Mouse (Mus musculus) CH12.LX (cell line): Measurements from ENCODE around the gene Fam71b. TPM values are rescaled to one million over a fixed set of nuclear protein-coding genes. Genes with fewer than 3 reads are reported as not detected.

Experiments
- DNase-seq: peaks from one replicate; pipeline ENCODE4 v3.0.0-alpha.2; 2013; ENCODE audit errors: extremely low read depth
- H3K27ac ChIP-seq: 2 replicates; pipeline ENCODE4 v1.5.1; 2012; ENCODE audit warnings: low read depth, mild to moderate bottlenecking, control low read depth, moderate library complexity; ENCODE audit not compliant: insufficient read depth
- H3K27me3 ChIP-seq: replicated peaks from 2 replicates; pipeline ENCODE3; 2012; ENCODE audit warnings: inconsistent platforms
- H3K36me3 ChIP-seq, 2 experiments: replicated peaks in 1 of 2; 2 replicates each; pipeline versions ENCODE3 to v1.6.1; 2012; ENCODE audit warnings: inconsistent platforms in 1 of 2, low read length in 1 of 2, mild to moderate bottlenecking in 1 of 2, mixed read lengths in 1 of 2, moderate library complexity in 1 of 2; ENCODE audit not compliant: control insufficient read depth in 1 of 2, insufficient read depth in 1 of 2
- H3K4me1 ChIP-seq, 2 experiments: 2 replicates each; pipeline ENCODE4 v1.6.1; 2012; ENCODE audit warnings: inconsistent platforms in 1 of 2, moderate library complexity in 1 of 2; ENCODE audit not compliant: insufficient read depth in 2 of 2, control insufficient read depth in 1 of 2
- H3K4me2 ChIP-seq: 2 replicates; pipeline ENCODE4 v1.6.1; 2012; ENCODE audit warnings: low read depth, mild to moderate bottlenecking, control low read depth; ENCODE audit not compliant: poor library complexity, insufficient read depth, severe bottlenecking
- H3K4me3 ChIP-seq, 3 experiments: fragments of 150-350 bp in 1 of 3; sonication (generic) in 1 of 3; replicated peaks in 1 of 3; 2 replicates each; pipeline versions ENCODE3 to v1.5.1; 2011 to 2012; ENCODE audit warnings: low read depth in 2 of 3, low read length in 2 of 3, mild to moderate bottlenecking in 2 of 3, moderate library complexity in 2 of 3, control low read depth in 1 of 3, improper control_type of control experiment in 1 of 3, inconsistent platforms in 1 of 3, mixed read lengths in 1 of 3; ENCODE audit not compliant: poor library complexity in 1 of 3
- H3K79me2 ChIP-seq: replicated peaks from 2 replicates; pipeline ENCODE4 v1.6.1; 2012; ENCODE audit warnings: mild to moderate bottlenecking, moderate library complexity; ENCODE audit not compliant: control insufficient read depth, poor library complexity, insufficient read depth, severe bottlenecking; ENCODE audit errors: extremely low read depth
- H3K9ac ChIP-seq: 2 replicates; pipeline ENCODE4 v1.6.1; 2012; ENCODE audit warnings: low read depth, mild to moderate bottlenecking, control low read depth, moderate library complexity; ENCODE audit not compliant: insufficient read depth
- H3K9me3 ChIP-seq: replicated peaks from 2 replicates; pipeline ENCODE3; 2012; ENCODE audit warnings: low read length, inconsistent platforms, mixed read lengths
- CHD1 ChIP-seq: IDR thresholded peaks from 2 replicates; pipeline ENCODE4 v1.6.1; 2012; ENCODE audit warnings: low read depth, low read length, improper control_type of control experiment, inconsistent platforms
- CTCF ChIP-seq, 2 experiments: IDR thresholded peaks in 1 of 2; conservative IDR thresholded peaks in 1 of 2; 2 replicates each; pipeline ENCODE4 v1.5.1; 2011 to 2012; ENCODE audit warnings: low read depth in 2 of 2, low read length in 2 of 2, improper control_type of control experiment in 1 of 2, inconsistent platforms in 1 of 2, mild to moderate bottlenecking in 1 of 2, moderate library complexity in 1 of 2
- E2F4 ChIP-seq: IDR thresholded peaks from 2 replicates; pipeline ENCODE4 v1.6.1; 2011; ENCODE audit warnings: low read depth, low read length, improper control_type of control experiment; ENCODE audit not compliant: insufficient replicate concordance
- ELF1 ChIP-seq: IDR thresholded peaks from 2 replicates; pipeline ENCODE4 v1.6.1; 2014; ENCODE audit warnings: low read depth, mild to moderate bottlenecking, inconsistent platforms, low read length, improper control_type of control experiment
- ETS1 ChIP-seq: conservative IDR thresholded peaks from 2 replicates; pipeline ENCODE4 v1.6.1; 2012; ENCODE audit warnings: low read depth, mild to moderate bottlenecking, inconsistent platforms, low read length, improper control_type of control experiment, moderate library complexity
- MAFK ChIP-seq: IDR thresholded peaks from 2 replicates; pipeline ENCODE4 v1.6.1; 2011; ENCODE audit warnings: low read length, improper control_type of control experiment; ENCODE audit not compliant: insufficient replicate concordance
- MAX ChIP-seq: IDR thresholded peaks from 2 replicates; pipeline ENCODE4 v1.6.1; 2011; ENCODE audit warnings: low read length, improper control_type of control experiment
- MEF2A ChIP-seq: IDR thresholded peaks from 2 replicates; pipeline ENCODE4 v1.6.1; 2014; ENCODE audit warnings: low read depth, mild to moderate bottlenecking, inconsistent platforms, low read length, improper control_type of control experiment, borderline replicate concordance
- NELFE ChIP-seq: IDR thresholded peaks from 2 replicates; pipeline ENCODE4 v1.6.1; 2011; ENCODE audit warnings: low read depth, low read length, improper control_type of control experiment
- PAX5 ChIP-seq: IDR thresholded peaks from 2 replicates; pipeline ENCODE4 v1.6.1; 2012; ENCODE audit warnings: low read length, inconsistent platforms, mixed read lengths
- POLR2A ChIP-seq: IDR thresholded peaks from 2 replicates; pipeline ENCODE4 v1.6.1; 2011; ENCODE audit warnings: low read depth, mild to moderate bottlenecking, improper control_type of control experiment, low read length
- POLR2AphosphoS2 ChIP-seq: IDR thresholded peaks from 2 replicates; pipeline ENCODE4 v1.6.1; 2011; ENCODE audit warnings: low read depth, low read length, improper control_type of control experiment
- SMC3 ChIP-seq: IDR thresholded peaks from 2 replicates; pipeline ENCODE4 v1.6.1; 2011; ENCODE audit warnings: low read depth, low read length, improper control_type of control experiment
- TCF12 ChIP-seq: IDR thresholded peaks from 2 replicates; pipeline ENCODE4 v1.6.1; 2014; ENCODE audit warnings: low read depth, mild to moderate bottlenecking, inconsistent platforms, low read length, improper control_type of control experiment
- UBTF ChIP-seq: IDR thresholded peaks from 2 replicates; pipeline ENCODE4 v1.6.1; 2012; ENCODE audit warnings: low read depth, mild to moderate bottlenecking, inconsistent platforms, low read length, improper control_type of control experiment, moderate library complexity
- USF1 ChIP-seq: IDR thresholded peaks from 2 replicates; pipeline ENCODE4 v1.6.1; 2014; ENCODE audit warnings: low read depth, mild to moderate bottlenecking, inconsistent platforms, low read length, improper control_type of control experiment
- ZC3H11A ChIP-seq: IDR thresholded peaks from 2 replicates; pipeline ENCODE4 v1.6.1; 2012; ENCODE audit warnings: low read depth, mild to moderate bottlenecking, inconsistent platforms, low read length, improper control_type of control experiment
- ZKSCAN1 ChIP-seq: IDR thresholded peaks from 2 replicates; pipeline ENCODE4 v1.6.1; 2012; ENCODE audit warnings: low read depth, inconsistent platforms, low read length, improper control_type of control experiment, borderline replicate concordance
- ZNF384 ChIP-seq: IDR thresholded peaks from 2 replicates; pipeline ENCODE4 v1.6.1; 2012; ENCODE audit warnings: low read depth, low read length, improper control_type of control experiment, inconsistent platforms
- dilution Hi-C: fragments of 300-500 bp; cut with MboI; formaldehyde crosslinking; loops from 2 replicates; pipeline ENCODE4 v1.14.3; 2020; ENCODE audit warnings: low sequenced_read_pairs; ENCODE audit not compliant: extremely low pct_unique_long_range_greater_than_20kb, extremely low pct_ligation_motif_present
- in situ Hi-C: fragments of 300-500 bp; cut with MboI; formaldehyde crosslinking; loops from 3 replicates; pipeline ENCODE4 v1.14.3; 2019; ENCODE audit warnings: low sequenced_read_pairs, low pct_ligation_motif_present, low pct_unique_long_range_greater_than_20kb, mixed read lengths
- polyA plus RNA-seq: library from polyadenylated mRNA; unstranded; fragments of >175 nt; gene quantifications from 2 replicates; pipeline ENCODE4 v1.2.1, GENCODE M21; 2012; ENCODE audit warnings: low read depth; ENCODE audit not compliant: insufficient read length
- total RNA-seq, 2 experiments: library from RNA; depleted of rRNA; stranded (reverse); fragments of 300-350 nt in 1 of 2; fragments of >200 nt in 1 of 2; gene quantifications; 2 replicates each; pipeline ENCODE4 v1.2.3; 2012 to 2014

Fam71b gene
- total and polyA plus RNA-seq, 3 experiments, result 0.46 to 2.6 (median 2.4) TPM

- in situ Hi-C loops, result no loop called here
- TF ChIP-seq ZKSCAN1, result no peak
- no peak for TF ChIP-seq MAX
- Histone ChIP-seq H3K27ac (no peak overlapping the region), H3K36me3 (no peaks in the 10 kb centered on the region), H3K4me1 (peaks cover 28 to 52% of the 10 kb centered on the region in 2 experiments), H3K4me2 (no peak overlapping the region), H3K4me3 (no peak overlapping the region), H3K79me2 (no peaks in the 10 kb centered on the region), H3K9ac (no peak overlapping the region), H3K27me3 (peaks cover 1% of the 10 kb centered on the region), H3K9me3 (no peaks in the 10 kb centered on the region)
- DNase-seq, result no peak
- dilution Hi-C loops, result no loop called here
Measured at GRCm38 (mm10) chr11:46401555-46401954, 5.2 kb downstream of the Fam71b start.

DNA sequence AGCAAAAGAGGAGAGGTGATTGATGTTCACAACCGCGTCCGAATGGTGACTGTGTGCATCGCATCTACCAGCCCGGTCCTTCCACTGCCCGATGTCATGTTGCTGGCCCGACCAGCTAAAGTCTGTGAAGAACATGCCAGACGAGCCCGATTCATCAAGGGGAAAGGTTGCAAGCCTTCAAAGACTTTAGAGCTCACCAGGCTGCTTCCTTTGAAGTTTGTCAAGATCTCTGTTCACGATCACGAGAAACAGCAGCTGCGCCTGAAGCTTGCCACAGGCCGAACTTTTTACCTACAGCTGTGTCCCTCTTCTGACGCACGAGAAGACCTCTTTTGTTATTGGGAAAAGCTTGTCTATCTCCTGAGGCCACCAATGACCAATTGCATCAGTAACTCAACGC, 8.6 kb downstream of the Fam71b start:
- TF ChIP-seq ELF1 (no peak), USF1 (no peak), E2F4 (no peak), MAFK (no peak), POLR2AphosphoS2 (no peak), PAX5 (no peak), MEF2A (no peak)
- Histone ChIP-seq H3K9me3 (no peaks in the 10 kb centered on the region), H3K79me2 (no peaks in the 10 kb centered on the region), H3K9ac (no peak overlapping the region), H3K27ac (no peak overlapping the region), H3K4me2 (no peak overlapping the region), H3K4me1 (peaks cover 27 to 37% of the 10 kb centered on the region in 2 experiments), H3K36me3 (no peaks in the 10 kb centered on the region), H3K27me3 (peaks cover 1% of the 10 kb centered on the region), H3K4me3 (no peak overlapping the region)
- in situ Hi-C loops (no loop called here), dilution Hi-C loops (no loop called here)
- DNase-seq, result no peak

DNA sequence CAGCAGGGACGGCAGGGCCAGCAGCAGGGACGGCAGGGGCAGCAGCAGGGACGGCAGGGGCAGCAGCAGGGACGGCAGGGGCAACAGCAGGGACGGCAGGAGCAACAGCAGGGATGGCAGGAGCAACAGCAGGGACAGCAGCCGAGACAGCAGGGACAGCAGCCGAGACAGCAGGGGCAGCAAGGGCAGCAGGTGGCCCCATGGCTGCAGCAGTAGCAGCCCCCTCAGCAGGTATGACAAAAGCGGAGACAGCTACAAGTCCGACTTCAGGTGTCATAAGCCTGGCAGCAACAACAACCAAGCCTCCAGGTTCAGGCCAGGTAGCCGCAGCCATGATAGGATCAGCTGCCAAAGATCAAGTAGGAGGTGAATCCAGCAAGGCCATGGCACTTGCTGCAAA, 10.4 kb downstream of the Fam71b start:
- DNase-seq, result no peak
- Histone ChIP-seq H3K79me2 (no peaks in the 10 kb centered on the region), H3K36me3 (no peaks in the 10 kb centered on the region), H3K9ac (no peak overlapping the region), H3K27me3 (peaks cover under 1% of the 10 kb centered on the region), H3K4me1 (peaks cover 22 to 26% of the 10 kb centered on the region in 2 experiments), H3K9me3 (peaks cover 2% of the 10 kb centered on the region), H3K4me2 (no peak overlapping the region), H3K4me3 (no peak overlapping the region), H3K27ac (no peak overlapping the region)
- TF ChIP-seq MAX (no peak), ETS1 (no peak), SMC3 (no peak), USF1 (no peak), NELFE (no peak), TCF12 (no peak), ZC3H11A (no peak), ZNF384 (no peak), POLR2A (no peak), CTCF (conservative IDR thresholded peaks at IDR 0.05 in 1 of 2, IDR thresholded peaks at IDR 0.05 in 1 of 2; ENCODE audit: low read depth in 2 of 2, low read length in 2 of 2) (no peak), UBTF (no peak), CHD1 (no peak), ZKSCAN1 (no peak)
- dilution Hi-C loops (no loop called here), in situ Hi-C loops (no loop called here)
